Mouse (Mus musculus) embryonic facial prominence, embryonic 13.5 days (tissue): ENCODE measurements at regions not wholly inside any gene's neighbourhood (a gene's known extent, or its start where the extent isn't known, plus 50 kb on each side); places are given as distances from the start of the nearest gene placed in this dataset.

Experiments
- ATAC-seq: fragments of 200-750 bp; cut with Nextera tagmentation; 2 replicates; pipeline ENCODE4 v1.8.0; 2017; ENCODE audit warnings: low read depth; ENCODE audit not compliant: insufficient number of reproducible peaks, insufficient read depth, low FRiP score, low TSS enrichment
- H3K27ac ChIP-seq: fragments of 300-500 bp; sonication (generic); 2 replicates; pipeline ENCODE4 v1.5.1; 2015; ENCODE audit warnings: moderate library complexity, mild to moderate bottlenecking, inconsistent platforms
- H3K27me3 ChIP-seq: fragments of 300-500 bp; sonication (generic); 2 replicates; pipeline ENCODE4 v1.6.1; 2015; ENCODE audit warnings: mild to moderate bottlenecking, inconsistent platforms
- H3K36me3 ChIP-seq: fragments of 300-500 bp; sonication (generic); 2 replicates; pipeline ENCODE4 v1.6.1; 2015; ENCODE audit warnings: mild to moderate bottlenecking, inconsistent platforms
- H3K4me1 ChIP-seq: fragments of 300-500 bp; sonication (generic); 2 replicates; pipeline ENCODE4 v1.6.1; 2015; ENCODE audit warnings: inconsistent platforms
- H3K4me2 ChIP-seq: fragments of 300-500 bp; sonication (generic); 2 replicates; pipeline ENCODE4 v1.6.1; 2015; ENCODE audit warnings: moderate library complexity, mild to moderate bottlenecking, inconsistent platforms
- H3K4me3 ChIP-seq: fragments of 300-500 bp; sonication (generic); 2 replicates; pipeline ENCODE4 v1.5.1; 2015; ENCODE audit warnings: mild to moderate bottlenecking, inconsistent platforms
- H3K9ac ChIP-seq: fragments of 300-500 bp; sonication (generic); 2 replicates; pipeline ENCODE4 v1.6.1; 2015; ENCODE audit warnings: mild to moderate bottlenecking, inconsistent platforms
- H3K9me3 ChIP-seq: fragments of 300-500 bp; sonication (generic); 2 replicates; pipeline ENCODE4 v1.6.1; 2016; ENCODE audit warnings: inconsistent platforms
- WGBS: fragments of 180-500 bp; shearing (Covaris S2); methylation state at CpG from one replicate; pipeline ENCODE4 v1.1.7; 2015; ENCODE audit warnings: mixed read lengths; 5-methylcytosine and 5-hydroxymethylcytosine counted together

DNA sequence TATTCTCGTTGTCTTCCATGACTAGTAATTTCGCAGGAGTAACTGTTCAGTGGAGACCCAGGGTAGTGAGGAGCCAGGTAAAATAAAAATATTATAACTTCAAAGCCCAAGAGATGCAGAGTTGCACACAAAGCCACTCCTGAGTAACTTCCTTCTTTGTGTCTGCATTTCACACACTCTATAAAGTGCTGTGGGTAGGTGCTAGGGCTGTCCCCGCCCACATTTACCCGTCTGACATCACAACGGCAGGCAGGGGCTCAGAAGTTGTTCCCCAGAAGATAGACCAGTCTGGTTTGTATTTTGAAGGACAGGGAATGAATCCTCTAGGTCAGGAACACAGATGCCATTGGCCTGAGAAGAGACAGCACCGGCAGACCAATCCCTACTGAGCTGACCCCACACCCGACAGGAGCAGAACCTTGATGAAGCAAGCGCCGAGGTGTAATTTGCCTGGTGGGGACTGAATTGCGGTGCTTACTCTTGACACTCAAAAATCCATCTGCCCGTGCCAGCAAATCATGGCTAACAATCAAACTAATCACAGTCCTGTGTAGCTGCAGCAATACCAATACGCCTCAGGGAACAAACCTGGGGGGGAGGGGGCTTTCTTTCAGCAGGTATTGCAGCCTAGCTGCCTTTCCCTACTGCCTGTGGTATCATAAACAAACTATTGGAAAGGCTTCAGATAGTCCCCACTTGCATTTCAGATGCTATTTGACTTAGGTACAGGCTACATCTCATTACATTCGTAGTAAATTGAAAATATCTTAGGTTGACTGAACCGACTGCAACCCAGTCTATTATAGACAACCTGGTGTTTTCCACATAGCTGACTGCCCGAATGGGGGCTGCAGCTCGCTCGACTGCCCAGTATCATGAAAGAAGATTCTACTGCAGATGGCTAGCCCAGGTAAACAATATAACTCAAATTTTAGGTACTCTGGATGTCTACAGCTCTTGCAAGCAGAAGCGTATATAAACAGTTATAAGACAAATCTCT lies 175.6 kb downstream of the Basp1 start:
- 0 out of 2 replicates have a peak, but pooled peaks cover 3% of the 10 kb centered on the region for H3K4me1 ChIP-seq
- H3K4me2 ChIP-seq: no peak overlapping the region
- H3K4me3 ChIP-seq: no peak overlapping the region
- 70% methylated on average over 18 of the region's 18 CpGs for WGBS
- no peaks in the 10 kb centered on the region for H3K27me3 ChIP-seq
- no peak overlapping the region for H3K9ac ChIP-seq
- H3K36me3 ChIP-seq: no peaks in the 10 kb centered on the region
- no peaks in the 10 kb centered on the region for H3K9me3 ChIP-seq
- H3K27ac ChIP-seq: no peak overlapping the region
- ATAC-seq: no peak

DNA sequence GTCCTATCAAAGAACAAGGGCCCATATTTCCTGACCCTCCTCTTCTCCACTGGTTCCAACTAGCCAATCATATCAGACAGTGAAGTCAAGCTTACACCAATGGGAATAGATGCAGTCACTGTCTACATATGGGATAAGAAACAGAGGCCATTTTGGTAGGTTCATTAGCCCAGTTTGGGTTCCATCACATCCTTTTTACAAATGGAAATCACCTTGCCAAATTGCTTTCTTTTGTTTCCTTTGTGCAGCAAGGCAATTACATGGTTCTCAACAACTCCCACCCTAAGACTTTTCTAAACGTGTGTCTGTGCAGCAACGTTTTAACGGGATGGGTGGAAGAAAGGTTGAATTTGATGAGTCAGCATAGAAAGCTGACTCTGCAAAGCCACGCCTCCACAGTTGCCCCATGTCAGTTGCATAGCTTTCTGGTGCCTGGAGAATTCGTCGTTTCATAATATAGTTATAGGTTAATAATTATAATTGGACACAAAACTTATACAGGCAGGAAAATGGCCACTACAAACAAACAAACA lies 177.3 kb downstream of the Basp1 start:
- H3K9me3 ChIP-seq: no peaks in the 10 kb centered on the region
- 0 out of 2 replicates have a peak, but pooled peaks cover 3% of the 10 kb centered on the region for H3K4me1 ChIP-seq
- H3K9ac ChIP-seq: no peak overlapping the region
- no peaks in the 10 kb centered on the region for H3K36me3 ChIP-seq
- ATAC-seq: no peak
- H3K27ac ChIP-seq: no peak overlapping the region
- WGBS: 75% methylated on average over 6 of the region's 6 CpGs
- H3K4me3 ChIP-seq: no peak overlapping the region
- no peaks in the 10 kb centered on the region for H3K27me3 ChIP-seq
- no peak overlapping the region for H3K4me2 ChIP-seq

DNA sequence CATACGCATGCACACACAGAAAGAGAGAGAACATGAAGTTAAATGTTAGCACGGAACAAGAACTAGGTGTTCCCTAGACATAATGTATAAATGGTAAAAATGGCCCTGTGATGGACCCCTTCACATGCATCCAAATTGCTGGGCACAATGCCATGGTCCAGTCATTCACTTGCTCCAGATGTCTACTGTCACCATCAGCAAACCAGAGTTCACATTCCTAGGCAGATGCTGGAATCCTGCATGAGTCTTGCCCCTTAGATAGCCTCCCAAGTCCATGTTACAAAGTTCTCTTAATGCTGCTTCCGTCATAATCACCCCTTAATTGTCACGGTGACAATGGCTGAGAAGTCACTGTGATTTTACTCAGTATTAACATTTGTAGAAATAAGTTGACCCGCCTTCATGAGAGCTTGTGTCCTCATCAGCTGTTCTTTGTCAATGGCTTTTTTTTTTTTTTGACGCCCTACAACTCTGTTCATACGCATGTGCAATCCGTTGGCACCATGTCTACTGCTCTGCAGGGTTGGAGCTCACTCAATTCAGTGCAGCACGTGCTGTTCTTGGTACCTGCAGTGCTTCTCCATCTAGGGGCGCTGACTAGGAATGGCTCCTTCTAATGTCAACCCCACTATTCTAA lies 179.4 kb downstream of the Basp1 start:
- H3K4me2 ChIP-seq: no peak overlapping the region
- no peaks in the 10 kb centered on the region for H3K36me3 ChIP-seq
- H3K27ac ChIP-seq: no peak overlapping the region
- H3K27me3 ChIP-seq: no peaks in the 10 kb centered on the region
- no peak overlapping the region for H3K9ac ChIP-seq
- no peak for ATAC-seq
- H3K4me1 ChIP-seq: 0 out of 2 replicates have a peak, but pooled peaks cover 3% of the 10 kb centered on the region
- WGBS: 93% methylated on average over 10 of the region's 10 CpGs
- H3K9me3 ChIP-seq: no peaks in the 10 kb centered on the region
- H3K4me3 ChIP-seq: no peak overlapping the region

- no peak overlapping the region for H3K4me2 ChIP-seq
Measured at GRCm38 (mm10) chr15:25230213-25230612, 183.4 kb downstream of the Basp1 start.

GRCm38 (mm10) chr15:25229807-25230206 lies 183.8 kb downstream of the Basp1 start:
- Histone ChIP-seq H3K36me3 (no peaks in the 10 kb centered on the region), H3K9ac (no peak overlapping the region), H3K27me3 (no peaks in the 10 kb centered on the region), H3K27ac (no peak overlapping the region), H3K4me2 (no peak overlapping the region), H3K4me1 (peaks cover 6% of the 10 kb centered on the region; the same call in 1 of the 2 replicates), H3K9me3 (no peaks in the 10 kb centered on the region), H3K4me3 (no peak overlapping the region)
- 83% methylated on average over 11 of the region's 11 CpGs for WGBS
- ATAC-seq: no peak

More at GRCm38 (mm10) chr15:25230213-25230612, 183.4 kb downstream of the Basp1 start:
- no peaks in the 10 kb centered on the region for H3K9me3 ChIP-seq
- H3K9ac ChIP-seq: no peak overlapping the region
- peaks cover 6% of the 10 kb centered on the region; the same call in 1 of the 2 replicates for H3K4me1 ChIP-seq
- no peaks in the 10 kb centered on the region for H3K27me3 ChIP-seq
- H3K27ac ChIP-seq: no peak overlapping the region
- 79% methylated on average over 4 of the region's 4 CpGs for WGBS
- no peaks in the 10 kb centered on the region for H3K36me3 ChIP-seq
- ATAC-seq: no peak
- no peak overlapping the region for H3K4me3 ChIP-seq

- no peak overlapping the region for H3K4me3 ChIP-seq
- H3K4me2 ChIP-seq: no peak overlapping the region
- H3K36me3 ChIP-seq: no peaks in the 10 kb centered on the region
- no peak overlapping the region for H3K27ac ChIP-seq
- no peaks in the 10 kb centered on the region for H3K27me3 ChIP-seq
- WGBS: 42% methylated on average over 7 of the region's 7 CpGs
- peaks cover 6% of the 10 kb centered on the region; the same call in 1 of the 2 replicates for H3K4me1 ChIP-seq
- ATAC-seq: no peak
- no peaks in the 10 kb centered on the region for H3K9me3 ChIP-seq
- no peak overlapping the region for H3K9ac ChIP-seq
Measured at GRCm38 (mm10) chr15:25227496-25227895, 186.1 kb downstream of the Basp1 start.

DNA sequence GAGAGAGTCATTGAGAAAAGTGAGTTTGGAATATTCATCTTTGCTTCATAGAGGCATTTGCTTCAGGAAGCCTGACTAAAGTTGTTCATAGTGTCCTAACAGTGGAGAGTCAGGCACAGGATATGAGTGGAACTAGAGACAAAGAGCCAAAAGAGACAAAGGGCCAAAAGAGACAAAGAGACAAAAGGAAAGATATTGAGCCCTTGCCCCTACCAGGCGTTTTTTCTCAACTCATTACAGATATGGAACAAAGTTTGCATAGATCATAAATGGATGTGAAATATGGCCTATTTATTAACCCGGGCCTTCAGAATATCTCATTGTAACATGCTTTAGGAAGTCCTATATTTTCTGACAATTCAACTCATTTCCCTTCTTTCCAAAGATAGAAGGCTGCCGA lies 187.6 kb downstream of the Basp1 start:
- Histone ChIP-seq H3K9ac (no peak overlapping the region), H3K36me3 (no peaks in the 10 kb centered on the region), H3K4me1 (peaks cover 6% of the 10 kb centered on the region; the same call in 1 of the 2 replicates), H3K9me3 (no peaks in the 10 kb centered on the region), H3K4me3 (no peak overlapping the region), H3K27me3 (no peaks in the 10 kb centered on the region), H3K4me2 (no peak overlapping the region), H3K27ac (no peak overlapping the region)
- WGBS: 40% methylated on average over 3 of the region's 3 CpGs
- no peak for ATAC-seq

- WGBS: 69% methylated on average over 3 of the region's 3 CpGs
- no peak for ATAC-seq
- H3K4me2 ChIP-seq: no peak overlapping the region
Measured at GRCm38 (mm10) chr15:25225431-25225830, 188.1 kb downstream of the Basp1 start.

GRCm38 (mm10) chr15:25221749-25222148 lies 191.8 kb downstream of the Basp1 start:
- H3K9me3 ChIP-seq: no peaks in the 10 kb centered on the region
- no peak overlapping the region for H3K9ac ChIP-seq
- H3K4me3 ChIP-seq: no peak overlapping the region
- WGBS: 67% methylated on average over 4 of the region's 4 CpGs
- no peak overlapping the region for H3K27ac ChIP-seq
- H3K4me2 ChIP-seq: no peak overlapping the region
- H3K36me3 ChIP-seq: no peaks in the 10 kb centered on the region
- no peaks in the 10 kb centered on the region for H3K4me1 ChIP-seq
- no peaks in the 10 kb centered on the region for H3K27me3 ChIP-seq
- ATAC-seq: no peak

More at GRCm38 (mm10) chr15:25225431-25225830, 188.1 kb downstream of the Basp1 start:
- no peaks in the 10 kb centered on the region for H3K9me3 ChIP-seq
- no peaks in the 10 kb centered on the region for H3K36me3 ChIP-seq
- no peak overlapping the region for H3K9ac ChIP-seq
- peaks cover 6% of the 10 kb centered on the region; the same call in 1 of the 2 replicates for H3K4me1 ChIP-seq
- no peak overlapping the region for H3K27ac ChIP-seq
- no peak overlapping the region for H3K4me3 ChIP-seq
- no peaks in the 10 kb centered on the region for H3K27me3 ChIP-seq

- Histone ChIP-seq H3K36me3 (no peaks in the 10 kb centered on the region), H3K27ac (no peak overlapping the region), H3K4me1 (no peaks in the 10 kb centered on the region), H3K9me3 (no peaks in the 10 kb centered on the region), H3K9ac (no peak overlapping the region), H3K4me3 (no peak overlapping the region), H3K27me3 (no peaks in the 10 kb centered on the region), H3K4me2 (no peak overlapping the region)
- no peak for ATAC-seq
- WGBS: 74% methylated on average over 1 of the region's 1 CpGs
Measured at GRCm38 (mm10) chr15:25216375-25216774, 197.2 kb downstream of the Basp1 start.

- no peaks in the 10 kb centered on the region for H3K4me1 ChIP-seq
- H3K4me2 ChIP-seq: no peak overlapping the region
- H3K4me3 ChIP-seq: no peak overlapping the region
- H3K9ac ChIP-seq: no peak overlapping the region
- no peaks in the 10 kb centered on the region for H3K27me3 ChIP-seq
- WGBS: 84% methylated on average over 3 of the region's 3 CpGs
- H3K9me3 ChIP-seq: no peaks in the 10 kb centered on the region
- H3K36me3 ChIP-seq: no peaks in the 10 kb centered on the region
- H3K27ac ChIP-seq: no peak overlapping the region
- ATAC-seq: no peak
Measured at GRCm38 (mm10) chr15:25202097-25202496, 211.5 kb downstream of the Basp1 start.
